Mouse (Mus musculus): ENCODE data around the gene Hyal1. TPM values are rescaled to one million over a fixed set of nuclear protein-coding genes. Genes with fewer than 3 reads are reported as not detected.
A peak's percentile ranks its signal among the peaks of the same experiment; 100 is the strongest.

The Hyal1 gene
- polyA plus RNA-seq, 1 experiment from 2014 or later, result 9.0 TPM

GRCm38 (mm10) chr9:107594281-107595062 is 17.7 kb downstream of the Hyal1 start:
- DNase-seq (ENCODE audit: low spot score), result no peak

GRCm38 (mm10) chr9:107596619-107597569 is 20.2 kb downstream of the Hyal1 start:
- no peak for DNase-seq (ENCODE audit: low spot score)

GRCm38 (mm10) chr9:107598385-107598784 is 21.7 kb downstream of the Hyal1 start:
- no peak for DNase-seq (ENCODE audit: low spot score)

- DNase-seq (ENCODE audit: low spot score), result no peak
Measured at GRCm38 (mm10) chr9:107599433-107599832, 22.7 kb downstream of the Hyal1 start.

DNA sequence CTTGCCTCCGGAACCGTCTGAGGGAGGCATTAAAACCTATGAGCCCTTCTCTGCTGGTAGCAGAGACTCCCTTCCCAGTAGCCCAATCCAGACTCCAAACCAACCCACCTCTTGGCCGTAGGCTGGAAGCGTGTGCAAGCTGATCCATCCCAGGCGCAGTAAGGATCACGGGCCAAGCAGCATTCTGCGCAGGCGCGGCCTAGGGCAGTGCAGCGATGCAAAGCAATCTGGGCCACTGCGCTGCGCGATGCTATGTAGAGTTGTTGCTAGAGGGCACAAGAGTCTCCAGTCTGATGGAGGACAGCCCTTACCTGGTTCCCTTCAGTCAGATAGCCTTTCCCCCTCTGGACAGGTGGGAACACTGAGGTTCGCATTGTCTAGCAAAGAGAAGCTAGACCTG is 23.1 kb downstream of the Hyal1 start:
- no peak for DNase-seq (ENCODE audit: low spot score)

- DNase-seq (ENCODE audit: low spot score), result no peak
Measured at GRCm38 (mm10) chr9:107600745-107601144, 24.0 kb downstream of the Hyal1 start.

DNA sequence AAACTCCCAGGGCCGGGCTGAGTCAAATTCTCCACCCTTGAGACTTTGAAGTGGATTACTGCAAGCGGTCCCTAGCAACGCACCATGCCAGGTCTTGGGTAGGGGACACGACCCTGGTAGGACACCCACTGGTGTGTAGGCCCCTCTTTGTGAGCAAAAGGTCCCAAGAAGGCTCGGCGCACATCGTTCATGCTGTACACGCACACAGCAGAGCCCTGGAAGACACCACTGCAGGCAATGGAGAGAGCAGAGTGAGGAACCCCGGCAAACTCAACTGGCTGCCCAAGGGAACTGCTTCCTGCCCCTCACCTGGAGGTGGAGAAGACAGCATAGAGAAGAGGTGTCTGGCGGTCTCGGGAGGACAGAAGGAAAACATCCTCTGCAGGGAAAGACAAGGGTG is 24.5 kb downstream of the Hyal1 start:
- DNase-seq (ENCODE audit: low spot score), result no peak

- DNase-seq (ENCODE audit: low spot score), result peak; percentile 87
Measured at GRCm38 (mm10) chr9:107602068-107602648, 25.4 kb downstream of the Hyal1 start.

DNA sequence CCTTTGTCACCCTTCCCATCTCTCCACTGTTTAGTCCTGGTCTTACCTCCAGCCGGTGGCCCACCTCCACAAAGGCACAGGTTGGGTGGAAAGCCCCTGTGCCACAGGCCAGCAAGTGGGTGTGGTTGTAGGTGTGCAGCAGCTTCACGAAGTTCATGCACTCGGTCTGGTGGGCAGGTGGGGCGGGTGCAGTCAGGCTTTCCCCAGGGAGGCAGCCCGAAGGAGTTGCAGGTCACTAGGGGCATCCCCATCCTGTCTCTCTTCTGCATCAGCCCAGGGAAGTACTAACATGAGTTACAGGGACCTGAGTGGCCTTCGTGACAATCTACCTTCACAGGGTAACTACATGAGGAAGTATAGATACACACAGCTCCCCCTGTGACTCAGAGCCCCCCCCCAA is 26.5 kb downstream of the Hyal1 start:
- no peak for DNase-seq (ENCODE audit: low spot score)

- DNase-seq (ENCODE audit: low spot score), result no peak
Measured at GRCm38 (mm10) chr9:107605041-107605661, 28.4 kb downstream of the Hyal1 start.

GRCm38 (mm10) chr9:107606591-107606990 is 29.9 kb downstream of the Hyal1 start:
- no peak for DNase-seq (ENCODE audit: low spot score)

GRCm38 (mm10) chr9:107607036-107607435 is 30.3 kb downstream of the Hyal1 start:
- no peak for DNase-seq (ENCODE audit: low spot score)

GRCm38 (mm10) chr9:107607653-107608245 is 31.0 kb downstream of the Hyal1 start:
- DNase-seq (ENCODE audit: low spot score), result no peak

DNA sequence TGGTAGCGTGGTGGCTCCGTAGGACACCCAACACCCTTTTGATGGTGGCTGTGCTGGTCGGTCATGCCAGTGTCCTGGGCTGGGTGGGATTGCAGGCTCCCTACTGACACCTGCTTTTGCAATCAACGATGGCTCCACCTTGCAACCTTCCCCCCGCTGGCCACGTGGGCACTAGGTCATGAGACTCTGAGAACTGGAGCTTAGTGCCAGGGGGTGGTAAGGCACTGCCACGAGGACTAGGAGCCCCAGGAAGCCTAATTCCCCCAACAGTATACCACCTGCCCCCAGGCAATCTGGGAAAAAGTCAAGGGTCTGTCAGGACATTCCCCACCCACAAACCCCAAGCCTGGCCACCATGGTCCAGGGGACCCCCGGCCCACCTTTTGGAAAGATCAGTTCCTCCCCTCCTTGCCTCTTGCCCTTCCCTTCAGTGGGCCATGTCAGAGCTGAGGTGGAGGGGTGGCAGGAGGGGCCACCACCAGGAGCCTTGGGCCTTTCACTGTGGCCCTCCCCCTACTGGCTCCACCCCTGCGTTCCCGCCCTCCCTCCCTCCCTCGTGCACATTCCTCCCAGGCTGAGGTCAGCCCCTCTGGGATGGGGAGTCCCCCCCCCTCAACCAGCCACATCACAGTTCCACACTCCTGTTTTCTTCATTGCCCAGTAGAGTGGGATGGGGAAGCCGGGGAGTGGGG is 32.2 kb downstream of the Hyal1 start, which contains the start of gene Sema3b:
Gene Sema3b (minus strand): TSS at position 489 of the 692 bp plus-strand sequence.
- no peak for DNase-seq (ENCODE audit: low spot score)

- DNase-seq (ENCODE audit: low spot score), result no peak
Measured at GRCm38 (mm10) chr9:107609433-107609830, 32.7 kb downstream of the Hyal1 start.

- DNase-seq (ENCODE audit: low spot score), result no peak
Measured at GRCm38 (mm10) chr9:107611456-107612190, 34.9 kb downstream of the Hyal1 start.

DNA sequence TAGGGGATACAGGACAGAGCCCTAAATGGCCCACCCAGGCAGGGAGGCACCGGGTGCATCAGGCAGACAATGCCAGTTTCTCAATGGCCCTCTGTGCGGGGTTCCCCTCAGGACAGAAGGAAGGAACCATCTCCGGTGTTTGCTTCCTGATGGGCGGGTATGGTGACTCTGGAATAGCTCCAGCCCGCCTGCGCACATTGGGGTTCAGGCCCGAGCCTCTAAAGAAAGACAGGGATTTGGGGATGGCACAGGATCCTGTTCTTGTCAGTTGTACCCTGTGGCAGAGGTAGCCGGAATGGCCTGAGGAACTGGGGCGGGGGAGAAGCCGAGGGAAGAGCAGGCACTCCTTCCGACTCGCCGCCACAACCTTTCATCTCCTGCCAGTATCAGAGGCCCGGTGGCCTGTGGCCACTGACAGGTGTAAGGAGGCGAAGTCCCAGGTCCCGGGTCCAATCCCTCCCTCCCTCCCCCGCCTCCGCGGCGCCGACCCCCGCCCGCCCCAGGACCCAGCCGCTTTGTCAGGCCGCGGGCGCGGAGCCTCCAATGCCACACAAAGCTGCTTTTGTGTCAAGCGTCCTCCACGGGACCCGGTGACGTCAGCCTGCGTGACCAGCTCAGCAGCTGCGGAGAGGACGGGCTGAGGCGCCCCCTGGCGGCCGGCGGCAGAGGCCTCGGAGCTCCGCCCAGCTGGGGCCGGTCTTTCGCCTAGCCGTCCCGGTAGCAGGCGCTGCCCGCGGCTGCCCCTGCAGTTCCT is 35.6 kb downstream of the Hyal1 start:
- peak; percentile 94 for DNase-seq (ENCODE audit: low spot score)

DNA sequence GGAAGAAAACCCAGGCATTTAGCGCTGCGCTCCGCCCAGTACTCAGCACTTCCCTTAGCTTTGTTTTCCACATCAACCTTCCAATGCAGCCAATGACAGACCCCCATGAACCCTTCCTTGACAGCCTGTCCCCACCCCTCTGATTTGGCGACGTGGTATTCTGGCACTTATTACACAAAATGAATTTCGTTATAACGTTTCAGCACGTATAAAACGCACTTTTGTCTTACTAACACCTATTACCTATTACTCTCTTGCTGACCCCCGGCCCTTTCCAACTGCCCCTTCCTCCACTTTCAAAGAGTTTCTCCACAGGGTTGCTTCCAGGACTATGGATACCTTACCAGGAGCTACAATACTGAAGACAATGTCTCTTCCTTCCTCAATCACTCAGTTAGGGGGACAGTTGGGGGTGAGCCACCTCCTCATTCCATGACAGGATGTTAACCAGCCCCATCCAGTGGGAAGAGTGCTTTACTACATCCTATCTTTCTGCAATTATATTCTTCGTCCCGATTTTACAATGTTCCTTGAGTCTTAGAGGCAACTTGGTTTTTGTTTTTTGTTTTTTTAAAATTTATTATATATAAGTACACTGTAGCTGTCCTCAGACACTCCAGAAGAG is 36.3 kb downstream of the Hyal1 start:
- no peak for DNase-seq (ENCODE audit: low spot score)
